Mouse (Mus musculus) layer of hippocampus, adult 18-20 months (tissue): Measurements from ENCODE around the gene Mmp14. TPM values are rescaled to one million over a fixed set of nuclear protein-coding genes. Genes with fewer than 3 reads are reported as not detected.
A peak's percentile ranks its signal among the peaks of the same experiment; 100 is the strongest.

Experiments used
- DNase-seq, 2 experiments: peaks; one replicate each; pipeline ENCODE4 v3.0.0; 2022; ENCODE audit warnings: low spot score in 2 of 2
- total RNA-seq, 2 experiments: library from RNA; stranded (reverse); gene quantifications; 2 replicates each; pipeline ENCODE4 v1.2.3; 2021

Mmp14 gene
- total RNA-seq, 2 experiments from 2014 or later = 15.0 to 15.2 TPM

GRCm38 (mm10) chr14:54412629-54413170, 18.7 kb upstream of the Mmp14 start:
- DNase-seq = peak in 1 of 2 experiments; percentile 63

GRCm38 (mm10) chr14:54413877-54414700, 17.3 kb upstream of the Mmp14 start:
- DNase-seq = no peak

- no peak for DNase-seq
Measured at GRCm38 (mm10) chr14:54415241-54416020, 16.0 kb upstream of the Mmp14 start.

GRCm38 (mm10) chr14:54416229-54416775, 15.1 kb upstream of the Mmp14 start:
- DNase-seq = no peak

- DNase-seq = no peak
Measured at GRCm38 (mm10) chr14:54416830-54417229, 14.6 kb upstream of the Mmp14 start.

GRCm38 (mm10) chr14:54417623-54418081, 13.8 kb upstream of the Mmp14 start, which contains the start of gene Slc7a7:
TSS of gene Slc7a7 (minus strand) at chr14:54417780.
- no peak for DNase-seq

DNA sequence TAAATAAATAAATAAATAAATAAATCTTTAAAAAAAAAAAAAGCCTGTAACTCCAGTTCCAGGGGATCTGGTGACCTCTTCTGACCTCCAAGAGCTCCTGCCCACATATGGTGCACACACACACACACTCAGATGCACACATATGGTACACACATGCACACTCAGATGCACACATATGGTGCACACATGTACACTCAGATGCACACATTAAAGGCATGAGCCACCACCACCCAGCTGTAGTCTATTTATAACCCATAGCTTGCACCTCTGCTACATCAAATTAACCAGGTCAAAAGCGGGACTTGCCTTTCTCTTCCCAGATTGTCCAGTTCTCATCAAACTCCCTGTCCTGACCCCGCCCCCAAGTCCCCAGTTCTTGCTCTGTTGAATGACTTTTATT, 10.4 kb upstream of the Mmp14 start:
- DNase-seq = no peak

DNA sequence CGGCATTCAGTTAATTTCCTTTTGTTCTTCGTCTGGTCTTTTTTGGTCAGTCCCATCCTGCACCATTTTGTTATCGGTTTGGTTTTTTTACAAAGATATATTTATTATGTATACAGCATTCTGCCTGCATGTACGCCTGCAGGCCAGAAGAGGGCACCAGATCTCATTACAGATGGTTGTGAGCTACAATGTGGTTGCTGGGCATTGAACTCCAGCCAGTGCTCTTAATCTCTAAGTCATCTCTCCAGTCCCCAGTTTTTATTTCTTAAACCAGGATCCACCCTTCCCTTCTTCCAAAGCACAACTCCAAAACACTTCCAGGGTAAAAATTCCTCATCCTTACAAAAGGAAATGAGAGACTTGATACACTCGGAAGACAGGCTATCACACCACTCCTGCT, 8.0 kb upstream of the Mmp14 start:
- DNase-seq = no peak

DNA sequence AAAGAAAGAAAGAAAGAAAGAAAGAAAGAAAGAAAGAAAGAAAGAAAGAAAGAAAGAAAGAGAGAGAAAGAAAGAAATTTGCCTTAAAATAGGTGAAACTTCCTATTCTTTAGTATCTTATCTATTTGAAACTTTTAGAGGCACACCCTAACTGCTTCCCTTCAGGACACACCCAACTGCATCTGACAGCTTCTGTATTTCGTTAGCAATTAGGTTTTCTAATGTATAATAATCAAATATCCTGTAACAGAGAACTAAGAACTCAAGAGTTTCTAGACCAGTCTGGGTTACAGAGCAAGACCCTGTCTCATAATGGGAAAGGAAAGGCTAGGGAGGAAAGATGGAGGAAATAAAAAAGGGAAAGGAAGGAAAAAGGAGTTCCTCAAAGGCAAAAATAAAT, 6.8 kb upstream of the Mmp14 start:
- no peak for DNase-seq

GRCm38 (mm10) chr14:54425540-54425939, 5.9 kb upstream of the Mmp14 start:
- no peak for DNase-seq

GRCm38 (mm10) chr14:54426003-54426688, 5.3 kb upstream of the Mmp14 start:
- DNase-seq = no peak

DNA sequence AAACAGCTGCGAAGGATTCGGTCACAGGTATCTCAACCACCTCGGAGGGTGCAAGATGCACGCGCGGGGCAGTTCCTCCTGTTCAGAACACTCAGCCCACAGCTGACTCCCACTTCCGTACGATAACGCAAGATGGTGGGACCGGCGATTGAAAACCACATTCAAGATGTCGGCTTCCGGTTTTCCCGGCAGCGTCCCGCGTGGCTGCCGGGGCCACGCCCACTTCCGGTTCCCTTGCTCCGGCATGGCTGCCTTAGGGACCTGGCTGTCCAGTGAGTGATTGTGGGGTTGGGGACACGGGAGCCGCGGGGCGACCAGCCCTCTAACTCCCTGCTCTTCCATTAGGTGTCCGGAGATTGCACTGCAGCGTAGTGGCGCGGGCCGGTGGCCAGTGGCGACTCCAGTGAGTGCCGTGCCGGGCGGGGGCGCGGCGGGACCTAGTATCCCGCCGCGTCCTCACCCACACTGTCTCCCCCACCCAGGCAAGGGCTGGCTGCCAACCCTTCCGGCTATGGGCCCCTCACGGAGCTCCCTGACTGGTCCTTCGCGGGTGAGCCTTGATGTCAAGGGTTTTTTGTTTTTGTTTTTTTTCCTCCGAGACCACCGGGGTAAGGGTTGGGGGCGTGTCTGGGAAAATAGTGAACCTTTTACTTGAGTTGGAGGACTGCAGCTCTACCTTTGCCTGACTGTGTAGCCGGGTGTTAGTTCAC, 4.6 kb upstream of the Mmp14 start, which contains the start of gene Mrpl52:
Gene Mrpl52, plus strand, starts transcription at position 221 of the 710 bp plus-strand sequence.
- DNase-seq = peak; percentile 88 to 95

DNA sequence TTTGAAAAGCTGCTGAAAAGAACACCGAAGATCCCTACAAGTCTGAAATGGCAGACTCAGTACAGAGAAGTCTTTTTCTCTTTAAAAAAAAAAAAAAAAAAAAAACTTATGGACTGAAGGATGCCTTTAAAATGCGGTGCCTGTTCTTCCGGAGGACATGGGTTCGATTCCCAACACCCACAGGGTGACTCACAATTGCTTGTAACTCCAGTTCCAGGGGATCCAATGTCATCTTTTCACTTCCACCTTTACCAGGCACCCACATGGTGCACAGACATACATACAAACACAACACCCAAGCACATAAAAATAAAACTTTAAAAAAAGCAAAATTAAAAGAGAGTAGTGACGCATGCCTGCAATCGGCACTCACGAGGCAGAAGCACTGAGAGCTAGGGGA, 3.7 kb upstream of the Mmp14 start:
- DNase-seq = no peak

DNA sequence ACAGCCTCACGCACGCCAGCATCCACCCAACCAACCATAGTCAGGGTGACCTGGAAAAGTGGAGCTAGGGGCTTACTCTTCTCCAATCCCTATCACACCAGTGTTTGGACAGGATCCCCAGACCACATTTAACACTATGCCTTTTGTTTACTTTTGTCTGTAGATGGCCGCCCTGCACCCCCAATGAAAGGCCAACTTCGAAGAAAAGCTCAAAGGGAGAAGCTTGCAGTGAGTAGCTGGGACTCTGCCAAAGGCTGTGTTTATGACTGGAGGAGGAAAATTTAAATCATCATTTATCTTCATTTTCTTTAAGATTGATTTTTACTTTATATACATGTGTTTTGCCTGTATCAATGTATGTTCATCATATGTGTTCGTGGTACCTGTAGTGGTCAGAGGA, 3.0 kb upstream of the Mmp14 start:
- no peak for DNase-seq

DNA sequence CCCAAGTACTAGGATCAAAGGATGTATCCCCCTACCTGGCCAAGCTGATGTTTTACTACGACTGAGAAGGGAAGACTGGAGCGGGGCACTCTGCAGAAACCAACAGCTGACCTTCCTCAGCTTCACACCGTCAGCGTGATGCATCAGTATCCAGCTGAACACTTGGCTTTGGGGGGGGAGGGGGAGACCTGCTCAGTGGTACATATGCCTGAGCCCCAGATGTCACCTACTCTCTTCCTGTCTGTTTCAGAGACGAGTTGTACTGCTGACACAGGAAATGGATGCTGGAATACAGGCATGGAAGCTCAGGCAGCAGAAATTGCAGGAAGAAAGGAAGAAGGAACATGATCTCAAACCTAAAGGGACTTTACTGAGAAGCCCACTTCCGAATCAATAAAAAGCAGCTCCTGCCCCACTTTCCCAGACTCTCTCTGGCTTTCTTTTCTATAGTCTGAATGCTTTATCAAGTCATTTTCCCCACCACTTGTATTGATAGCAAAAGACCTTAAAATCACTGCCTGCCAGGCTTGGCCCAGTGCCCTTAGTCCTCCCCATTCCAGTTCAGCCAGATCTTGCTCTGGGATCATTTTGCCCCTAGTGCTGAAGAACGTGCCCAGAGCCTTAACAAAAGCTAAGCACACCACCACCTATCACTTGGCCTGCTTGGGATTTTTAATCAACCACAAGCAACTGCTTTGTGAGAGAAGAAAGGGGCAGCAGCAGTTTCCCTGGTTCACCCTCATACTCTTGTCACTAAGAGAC, 1.9 kb upstream of the Mmp14 start:
- no peak for DNase-seq

GRCm38 (mm10) chr14:54430406-54431145, 836 bp upstream of the Mmp14 start:
- DNase-seq = no peak

DNA sequence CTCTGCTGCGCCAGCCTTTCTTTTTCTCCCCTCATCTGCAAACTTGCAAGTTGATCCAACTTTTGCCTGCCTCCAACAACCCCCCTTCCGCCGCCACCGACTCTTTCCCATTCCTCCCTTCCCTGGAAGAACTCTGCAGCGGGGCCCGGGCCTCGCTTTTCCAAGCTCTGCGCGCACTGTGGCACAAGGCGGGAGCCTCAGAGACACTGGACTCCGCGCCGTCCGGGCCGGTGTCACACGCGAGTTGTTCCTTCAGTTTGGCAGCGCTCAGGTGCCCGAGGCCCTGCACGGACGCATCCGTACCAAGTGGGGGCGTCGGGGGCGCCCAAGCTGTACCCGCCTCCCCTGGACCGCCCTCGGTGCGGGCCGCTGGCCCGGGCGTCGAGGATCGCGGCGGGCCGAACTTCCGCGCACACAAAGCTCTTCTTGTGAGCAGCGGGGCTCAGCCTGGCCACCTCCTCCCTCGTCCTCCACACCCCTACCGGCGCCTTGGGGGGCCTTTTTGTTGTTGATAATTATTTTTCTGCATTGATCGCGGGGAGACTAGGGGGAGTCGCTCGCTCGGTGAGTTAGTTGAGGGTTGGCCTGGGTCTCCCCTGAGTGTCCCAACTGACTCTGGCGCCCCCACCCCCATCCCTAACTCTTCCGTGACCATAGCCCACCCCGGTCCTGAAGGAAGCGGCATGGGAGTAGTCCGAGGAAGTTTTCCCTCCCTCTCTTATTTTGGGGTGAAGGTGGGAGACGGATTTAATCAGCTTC, 845 bp downstream of the Mmp14 start:
- no peak for DNase-seq
